Mouse (Mus musculus): Measurements from ENCODE around the gene Gabrr2. TPM values are rescaled to one million over a fixed set of nuclear protein-coding genes. Genes with fewer than 3 reads are reported as not detected.

Gabrr2 gene
- 18.2 TPM for polyA plus RNA-seq (2017; shearing (Covaris generic))

GRCm38 (mm10) chr4:33062981-33063380 is at the start of gene Gabrr2:
Gene Gabrr2 (plus strand): TSS chr4:33062999.

GRCm38 (mm10) chr4:33031195-33031960 is 31.4 kb upstream of the Gabrr2 start, which contains the start of gene Ube2j1:
Gene Ube2j1 (plus strand): TSS chr4:33031416.

GRCm38 (mm10) chr4:33132221-33132620 is 69.4 kb downstream of the Gabrr2 start, which contains the start of gene Gabrr1:
Gene Gabrr1 (plus strand): TSS chr4:33132521.

Other genes starting within 250 kb of the Gabrr2 start
- 4.2 TPM for gene Ankrd6, start 112.2 kb upstream of the Gabrr2 start, polyA plus RNA-seq (2017; shearing (Covaris generic))
- gene Rragd, start 80.0 kb upstream of the Gabrr2 start, polyA plus RNA-seq (2017; shearing (Covaris generic)), result 13.7 TPM
- 60.6 TPM for gene Ube2j1, start 31.6 kb upstream of the Gabrr2 start, polyA plus RNA-seq (2017; shearing (Covaris generic))
- not detected for gene Gabrr1, start 69.5 kb downstream of the Gabrr2 start, polyA plus RNA-seq (2017; shearing (Covaris generic))
- not detected for gene Pm20d2, start 126.7 kb downstream of the Gabrr2 start, polyA plus RNA-seq (2017; shearing (Covaris generic))
- gene Srsf12, start 146.0 kb downstream of the Gabrr2 start, polyA plus RNA-seq (2017; shearing (Covaris generic)), result 2.3 TPM
- gene Pnrc1, start 227.2 kb downstream of the Gabrr2 start, polyA plus RNA-seq (2017; shearing (Covaris generic)), result 77.6 TPM
- 65.8 TPM for gene Rngtt, start 247.3 kb downstream of the Gabrr2 start, polyA plus RNA-seq (2017; shearing (Covaris generic))

Data from activated CD4-positive, CD25-positive, alpha-beta regulatory T cell, adult 9 weeks (primary cell).